Mouse (Mus musculus): Measurements from ENCODE around the gene Cdk6. TPM values are rescaled to one million over a fixed set of nuclear protein-coding genes. Genes with fewer than 3 reads are reported as not detected.

The Cdk6 gene
- polyA plus RNA-seq, 1 experiment: 42.2 TPM

DNA sequence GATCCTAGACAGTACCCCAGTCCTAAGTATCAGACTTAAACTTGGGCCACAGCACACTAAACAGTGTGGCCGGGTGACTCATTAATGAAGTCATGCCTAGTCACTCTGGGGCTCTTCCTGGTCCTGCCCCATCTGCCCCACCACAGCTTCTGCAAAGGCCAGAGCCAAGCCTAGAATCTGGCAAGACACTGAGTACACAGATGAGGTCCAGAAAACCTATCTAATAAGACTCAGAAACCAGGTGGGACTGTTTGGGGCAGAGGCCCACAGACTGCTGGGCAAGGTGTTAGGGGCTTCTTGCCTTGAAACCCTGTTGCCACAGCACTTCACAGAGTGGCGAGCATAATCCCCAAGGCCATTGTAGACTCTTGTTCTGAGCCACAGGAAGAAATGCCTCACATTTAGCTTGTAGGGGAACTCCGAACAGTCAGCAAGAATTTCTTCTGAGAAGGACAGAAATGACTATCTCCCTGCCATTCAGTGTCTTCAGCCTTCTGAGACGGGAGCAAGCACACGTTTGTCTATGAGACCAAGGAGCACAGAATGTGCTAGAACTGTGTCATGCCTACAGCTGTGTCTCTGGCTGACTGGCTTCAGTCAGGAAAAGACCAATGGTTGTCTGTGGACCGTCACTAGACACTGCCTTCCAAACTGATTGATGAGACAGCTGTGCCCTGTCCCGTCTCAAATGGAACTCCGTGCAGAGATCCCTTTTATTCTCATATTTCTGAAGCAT lies 153.3 kb downstream of the Cdk6 start:
- Histone ChIP-seq H3K4me1 (replicated peaks; ENCODE audit: control insufficient read depth, insufficient read depth, low read length) (peaks cover 24% of the 10 kb centered on the region), H3K27ac (ENCODE audit: control insufficient read depth, insufficient read depth, low read length) (no peak overlapping the region), H3K36me3 (ENCODE audit: control insufficient read depth, insufficient read depth, low read length) (no peaks in the 10 kb centered on the region), H3K27me3 (ENCODE audit: control insufficient read depth, insufficient read depth, low read length) (no peaks in the 10 kb centered on the region), H3K4me3 (ENCODE audit: control insufficient read depth, insufficient read depth, low read length) (no peak overlapping the region)
- WGBS: 81% methylated on average over 8 of the region's 8 CpGs
- no peak for TF ChIP-seq CTCF (IDR thresholded peaks at IDR 0.05; ENCODE audit: borderline replicate concordance, control insufficient read depth, extremely low read depth, insufficient read depth, low read length, poor library complexity)
- TF ChIP-seq POLR2A (IDR thresholded peaks at IDR 0.05; ENCODE audit: control insufficient read depth, extremely low read depth, insufficient read depth, low read length, poor library complexity): no peak
- DNase-seq: no peak

DNA sequence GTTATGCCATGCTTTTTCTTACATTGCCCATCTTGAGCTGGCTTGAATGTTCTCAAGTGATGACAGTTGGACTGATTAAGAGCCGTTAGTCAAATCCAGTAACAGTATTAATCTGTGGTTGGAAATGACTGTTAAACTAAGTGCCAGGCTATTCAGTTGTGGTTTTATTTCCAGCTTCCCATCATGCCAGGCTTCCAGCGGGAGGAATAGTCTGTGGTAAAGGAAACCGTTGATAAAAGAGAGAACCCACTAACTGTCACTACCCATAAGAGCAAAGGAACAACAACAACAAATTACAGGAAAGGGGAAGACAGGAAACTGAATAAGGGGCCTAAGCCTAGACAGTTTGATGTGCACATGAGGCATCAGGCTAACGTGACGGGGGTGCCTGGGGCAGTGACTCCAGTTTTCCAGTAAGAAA lies 156.2 kb downstream of the Cdk6 start:
- DNase-seq: no peak
- H3K27ac ChIP-seq (ENCODE audit: control insufficient read depth, insufficient read depth, low read length): peak overlapping the region; percentile 49
- 4% methylated on average over 5 of the region's 5 CpGs for WGBS
- TF ChIP-seq CTCF (IDR thresholded peaks at IDR 0.05; ENCODE audit: borderline replicate concordance, control insufficient read depth, extremely low read depth, insufficient read depth, low read length, poor library complexity) (no peak), POLR2A (IDR thresholded peaks at IDR 0.05; ENCODE audit: control insufficient read depth, extremely low read depth, insufficient read depth, low read length, poor library complexity) (no peak)
- no peaks in the 10 kb centered on the region for H3K27me3 ChIP-seq (ENCODE audit: control insufficient read depth, insufficient read depth, low read length)
- peaks cover 41% of the 10 kb centered on the region for H3K4me1 ChIP-seq (replicated peaks; ENCODE audit: control insufficient read depth, insufficient read depth, low read length)
- no peak overlapping the region for H3K4me3 ChIP-seq (ENCODE audit: control insufficient read depth, insufficient read depth, low read length)
- no peaks in the 10 kb centered on the region for H3K36me3 ChIP-seq (ENCODE audit: control insufficient read depth, insufficient read depth, low read length)

DNA sequence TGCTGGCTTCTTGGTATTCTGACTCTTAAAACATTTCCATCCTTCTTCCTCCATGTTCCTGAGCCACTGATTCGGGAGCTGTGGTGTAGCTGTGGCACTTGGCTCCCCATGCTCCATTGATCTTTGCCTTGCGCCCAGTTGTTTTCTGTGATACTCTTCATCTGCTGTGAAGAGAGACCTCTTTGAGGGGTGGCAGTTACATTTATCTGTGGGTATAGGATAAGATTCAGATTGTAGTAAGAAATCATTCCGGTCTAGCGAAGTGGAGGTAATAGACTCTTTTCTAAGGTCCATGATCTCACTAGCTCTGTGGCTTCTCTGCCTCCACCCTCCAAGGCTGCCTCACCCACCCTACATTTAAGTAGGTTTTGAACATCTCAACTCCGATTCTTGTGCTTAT lies 159.0 kb downstream of the Cdk6 start:
- no peaks in the 10 kb centered on the region for H3K27me3 ChIP-seq (ENCODE audit: control insufficient read depth, insufficient read depth, low read length)
- H3K4me1 ChIP-seq (replicated peaks; ENCODE audit: control insufficient read depth, insufficient read depth, low read length): peaks cover 44% of the 10 kb centered on the region
- 52% methylated on average over 5 of the region's 5 CpGs for WGBS
- no peak overlapping the region for H3K27ac ChIP-seq (ENCODE audit: control insufficient read depth, insufficient read depth, low read length)
- TF ChIP-seq POLR2A (IDR thresholded peaks at IDR 0.05; ENCODE audit: control insufficient read depth, extremely low read depth, insufficient read depth, low read length, poor library complexity) (no peak), CTCF (IDR thresholded peaks at IDR 0.05; ENCODE audit: borderline replicate concordance, control insufficient read depth, extremely low read depth, insufficient read depth, low read length, poor library complexity) (no peak)
- no peaks in the 10 kb centered on the region for H3K36me3 ChIP-seq (ENCODE audit: control insufficient read depth, insufficient read depth, low read length)
- no peak for DNase-seq
- H3K4me3 ChIP-seq (ENCODE audit: control insufficient read depth, insufficient read depth, low read length): no peak overlapping the region

DNA sequence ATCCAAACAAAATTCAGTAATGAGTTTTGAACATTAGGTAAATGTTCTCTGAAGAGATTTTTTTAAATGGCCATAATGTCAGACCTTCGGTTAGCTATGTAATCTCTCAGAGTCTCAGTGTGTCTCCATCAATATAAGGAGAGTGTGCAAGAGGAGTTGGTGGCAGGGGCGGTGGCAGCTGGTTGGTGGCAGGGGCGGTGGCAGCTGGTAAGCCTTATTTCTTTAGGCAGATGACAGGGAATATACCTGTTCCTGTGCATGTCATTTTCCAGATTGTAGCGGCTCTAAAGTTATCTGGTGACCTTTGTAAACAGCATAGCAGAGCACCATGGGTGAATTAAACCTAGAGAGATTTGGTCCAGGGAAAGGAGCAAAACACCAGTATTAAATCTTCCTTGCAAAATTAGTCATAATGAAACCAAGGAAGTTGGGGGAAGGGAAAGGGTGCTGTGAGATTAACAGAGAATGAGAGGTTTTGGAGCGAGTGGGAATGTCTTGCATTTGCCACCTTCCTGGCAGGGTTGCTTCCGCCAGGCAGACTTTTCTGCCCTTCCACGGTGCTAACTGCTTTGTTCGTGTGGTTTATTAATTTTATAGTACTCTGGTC lies 159.8 kb downstream of the Cdk6 start:
- 26% methylated on average over 8 of the region's 8 CpGs for WGBS
- TF ChIP-seq POLR2A (IDR thresholded peaks at IDR 0.05; ENCODE audit: control insufficient read depth, extremely low read depth, insufficient read depth, low read length, poor library complexity): no peak
- no peak for TF ChIP-seq CTCF (IDR thresholded peaks at IDR 0.05; ENCODE audit: borderline replicate concordance, control insufficient read depth, extremely low read depth, insufficient read depth, low read length, poor library complexity)
- no peaks in the 10 kb centered on the region for H3K36me3 ChIP-seq (ENCODE audit: control insufficient read depth, insufficient read depth, low read length)
- peaks cover 44% of the 10 kb centered on the region for H3K4me1 ChIP-seq (replicated peaks; ENCODE audit: control insufficient read depth, insufficient read depth, low read length)
- no peak overlapping the region for H3K4me3 ChIP-seq (ENCODE audit: control insufficient read depth, insufficient read depth, low read length)
- 0 out of 2 replicates have a peak overlapping the region, but pooled peaks have one; percentile 63 for H3K27ac ChIP-seq (ENCODE audit: control insufficient read depth, insufficient read depth, low read length)
- no peaks in the 10 kb centered on the region for H3K27me3 ChIP-seq (ENCODE audit: control insufficient read depth, insufficient read depth, low read length)
- no peak for DNase-seq

DNA sequence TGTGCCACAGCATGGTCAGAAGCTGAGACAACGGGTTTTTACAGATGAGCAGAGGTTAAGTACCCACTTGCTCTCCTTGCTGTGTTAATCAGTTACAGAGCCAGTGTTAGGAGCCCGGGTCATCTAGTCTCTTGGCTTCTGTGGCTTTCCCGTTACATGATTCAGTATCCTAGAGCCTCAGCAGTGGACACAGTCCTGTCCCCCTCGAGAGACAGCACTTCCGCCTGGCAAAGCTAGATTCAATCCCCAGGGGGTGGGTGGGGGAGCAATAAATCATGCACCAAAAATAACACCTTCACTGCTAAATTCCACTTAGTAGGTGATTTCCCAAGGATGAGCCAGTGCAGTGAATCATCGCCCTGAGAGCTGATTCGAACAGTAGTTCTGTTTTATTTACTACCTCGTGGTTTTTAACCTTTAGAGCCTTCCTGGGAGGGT lies 160.3 kb downstream of the Cdk6 start:
- Histone ChIP-seq H3K27ac (ENCODE audit: control insufficient read depth, insufficient read depth, low read length) (peak overlapping the region; percentile 63), H3K27me3 (ENCODE audit: control insufficient read depth, insufficient read depth, low read length) (no peaks in the 10 kb centered on the region), H3K36me3 (ENCODE audit: control insufficient read depth, insufficient read depth, low read length) (no peaks in the 10 kb centered on the region), H3K4me3 (ENCODE audit: control insufficient read depth, insufficient read depth, low read length) (no peak overlapping the region), H3K4me1 (replicated peaks; ENCODE audit: control insufficient read depth, insufficient read depth, low read length) (peaks cover 43% of the 10 kb centered on the region)
- WGBS: 21% methylated on average over 8 of the region's 8 CpGs
- TF ChIP-seq CTCF (IDR thresholded peaks at IDR 0.05; ENCODE audit: borderline replicate concordance, control insufficient read depth, extremely low read depth, insufficient read depth, low read length, poor library complexity) (no peak), POLR2A (IDR thresholded peaks at IDR 0.05; ENCODE audit: control insufficient read depth, extremely low read depth, insufficient read depth, low read length, poor library complexity) (no peak)
- no peak for DNase-seq

DNA sequence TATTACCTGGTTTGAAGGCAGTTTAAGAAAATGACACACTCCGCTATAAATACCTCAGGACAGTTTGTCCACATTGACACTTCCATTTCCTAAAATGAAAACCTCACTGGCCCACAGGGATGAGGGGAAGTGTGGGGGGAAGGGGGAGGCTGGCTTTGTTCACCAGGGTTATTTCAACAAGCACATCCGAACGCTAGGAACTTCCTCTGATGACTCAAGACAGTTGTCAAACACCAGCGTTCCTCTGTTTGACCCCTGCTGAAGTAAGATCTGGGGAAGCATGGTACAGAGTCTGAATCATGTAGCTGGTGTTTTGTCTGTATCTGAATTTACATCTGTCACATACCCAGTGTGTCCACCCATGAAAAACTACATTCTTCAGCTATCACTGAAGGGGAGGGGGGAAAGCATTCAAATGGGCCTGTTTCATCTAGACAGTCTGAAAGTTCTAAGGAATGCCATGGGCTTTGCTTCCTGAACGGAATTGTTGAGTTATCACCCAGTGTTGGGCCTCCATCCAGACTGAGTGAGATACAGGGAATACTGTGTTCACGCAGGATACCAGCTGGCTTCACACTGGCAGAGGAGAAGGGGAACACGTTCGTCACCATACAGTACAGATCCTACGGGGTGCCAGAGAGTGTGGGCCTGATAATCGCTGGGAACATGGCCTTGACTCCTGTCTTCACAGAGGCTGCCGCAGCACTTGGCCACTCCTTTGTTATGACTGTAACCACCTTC lies 161.5 kb downstream of the Cdk6 start:
- Histone ChIP-seq H3K4me3 (ENCODE audit: control insufficient read depth, insufficient read depth, low read length) (no peak overlapping the region), H3K36me3 (ENCODE audit: control insufficient read depth, insufficient read depth, low read length) (no peaks in the 10 kb centered on the region), H3K27ac (ENCODE audit: control insufficient read depth, insufficient read depth, low read length) (no peak overlapping the region), H3K27me3 (ENCODE audit: control insufficient read depth, insufficient read depth, low read length) (no peaks in the 10 kb centered on the region), H3K4me1 (replicated peaks; ENCODE audit: control insufficient read depth, insufficient read depth, low read length) (peaks cover 35% of the 10 kb centered on the region)
- no peak for DNase-seq
- no peak for TF ChIP-seq CTCF (IDR thresholded peaks at IDR 0.05; ENCODE audit: borderline replicate concordance, control insufficient read depth, extremely low read depth, insufficient read depth, low read length, poor library complexity)
- TF ChIP-seq POLR2A (IDR thresholded peaks at IDR 0.05; ENCODE audit: control insufficient read depth, extremely low read depth, insufficient read depth, low read length, poor library complexity): no peak
- 53% methylated on average over 11 of the region's 11 CpGs for WGBS

Measured in thymus, adult 2 months (tissue).